Mouse (Mus musculus): Measurements from ENCODE around the gene Chsy1. TPM values are rescaled to one million over a fixed set of nuclear protein-coding genes. Genes with fewer than 3 reads are reported as not detected.

The Chsy1 gene
- polyA plus RNA-seq, 1 experiment from 2014 or later, result 29.3 TPM

DNA sequence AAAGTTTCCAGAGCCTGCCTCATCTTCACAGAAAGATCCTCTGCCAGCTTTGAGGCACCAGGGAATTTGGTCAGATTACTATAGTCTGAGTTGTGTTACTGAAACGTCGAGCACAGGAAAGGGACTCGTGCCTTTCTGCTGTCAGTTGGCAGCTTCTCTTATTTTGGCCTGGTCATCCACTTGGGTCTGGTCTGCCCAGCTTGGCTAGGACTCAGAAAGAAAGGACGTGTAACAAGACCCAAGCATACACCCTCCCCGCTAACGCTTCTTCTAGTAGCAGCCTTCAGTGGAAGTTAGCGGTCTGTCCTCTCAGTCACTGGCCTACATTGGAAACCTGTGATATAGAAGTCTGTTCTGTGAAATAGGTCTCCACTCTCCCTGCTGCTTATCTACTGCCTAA, 24.8 kb upstream of the Chsy1 start:
- no peak for ATAC-seq (ENCODE audit: insufficient number of reproducible peaks, insufficient read depth, low FRiP score, low read depth)
- Histone ChIP-seq H3K36me3 (ENCODE audit: control insufficient read depth, insufficient read depth, low read length) (peaks cover 71% of the 10 kb centered on the region), H3K4me3 (ENCODE audit: low read depth, low read length) (no peak overlapping the region), H3K9me3 (ENCODE audit: control insufficient read depth, low read depth, low read length) (no peaks in the 10 kb centered on the region), H3K27ac (ENCODE audit: low read length) (no peak overlapping the region), H3K9ac (replicated peaks; ENCODE audit: low read depth, low read length) (no peak overlapping the region), H3K4me1 (ENCODE audit: control insufficient read depth, insufficient read depth, low read length) (peaks cover 6% of the 10 kb centered on the region; the same call in 1 of the 2 replicates), H3K27me3 (ENCODE audit: control insufficient read depth, insufficient read depth, low read length) (no peaks in the 10 kb centered on the region), H3K4me2 (replicated peaks; ENCODE audit: low read depth, low read length) (no peak overlapping the region)
- WGBS, result 81% methylated on average over 7 of the region's 7 CpGs

DNA sequence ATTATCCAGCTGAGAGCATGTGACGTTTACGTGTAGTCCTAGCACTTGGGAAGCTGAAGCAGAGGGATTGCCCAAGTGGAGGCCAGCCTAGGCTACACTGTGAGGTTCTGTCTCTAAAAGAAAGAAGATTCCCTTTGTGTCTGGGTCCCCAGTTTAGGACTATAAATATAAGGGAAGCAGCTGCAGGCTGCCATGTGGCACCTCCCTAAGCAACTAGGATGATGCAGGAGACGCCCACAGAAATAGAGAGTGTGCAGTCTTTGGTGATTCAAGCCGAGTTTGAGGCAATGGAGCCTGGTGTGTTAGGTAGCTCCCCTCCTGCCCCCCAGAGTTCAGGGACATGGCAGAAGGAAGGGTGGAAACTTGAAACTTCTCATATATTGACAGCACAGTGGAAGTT, 21.7 kb upstream of the Chsy1 start:
- Histone ChIP-seq H3K27me3 (ENCODE audit: control insufficient read depth, insufficient read depth, low read length) (no peaks in the 10 kb centered on the region), H3K9me3 (ENCODE audit: control insufficient read depth, low read depth, low read length) (no peaks in the 10 kb centered on the region), H3K27ac (ENCODE audit: low read length) (no peak overlapping the region), H3K4me3 (ENCODE audit: low read depth, low read length) (no peak overlapping the region), H3K4me2 (replicated peaks; ENCODE audit: low read depth, low read length) (no peak overlapping the region), H3K9ac (replicated peaks; ENCODE audit: low read depth, low read length) (no peak overlapping the region), H3K4me1 (ENCODE audit: control insufficient read depth, insufficient read depth, low read length) (no peaks in the 10 kb centered on the region), H3K36me3 (ENCODE audit: control insufficient read depth, insufficient read depth, low read length) (peaks cover 83% of the 10 kb centered on the region)
- no peak for ATAC-seq (ENCODE audit: insufficient number of reproducible peaks, insufficient read depth, low FRiP score, low read depth)
- 86% methylated on average over 4 of the region's 4 CpGs for WGBS

DNA sequence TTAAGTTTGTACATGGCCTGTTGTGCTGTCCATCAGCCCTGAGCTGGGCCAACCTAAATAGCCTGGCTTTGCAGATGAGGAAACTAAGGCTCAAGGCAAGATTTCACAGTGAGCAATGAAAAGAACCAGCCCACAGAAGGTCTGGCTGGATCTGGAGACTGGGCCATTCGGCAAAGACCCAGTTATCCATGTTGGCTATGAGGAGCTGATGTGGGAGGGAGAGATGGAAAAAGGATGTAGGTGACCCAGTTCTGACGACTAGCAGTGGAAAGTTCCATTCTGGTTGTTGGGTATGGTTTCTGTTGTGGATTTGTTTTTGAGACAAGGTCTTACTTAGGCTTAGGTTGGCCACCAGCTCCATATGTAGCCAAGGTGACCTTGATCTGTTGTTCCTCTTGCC, 21.2 kb upstream of the Chsy1 start:
- Histone ChIP-seq H3K4me3 (ENCODE audit: low read depth, low read length) (no peak overlapping the region), H3K9ac (replicated peaks; ENCODE audit: low read depth, low read length) (no peak overlapping the region), H3K27ac (ENCODE audit: low read length) (no peak overlapping the region), H3K36me3 (ENCODE audit: control insufficient read depth, insufficient read depth, low read length) (peaks cover 78% of the 10 kb centered on the region), H3K9me3 (ENCODE audit: control insufficient read depth, low read depth, low read length) (no peaks in the 10 kb centered on the region), H3K27me3 (ENCODE audit: control insufficient read depth, insufficient read depth, low read length) (no peaks in the 10 kb centered on the region), H3K4me1 (ENCODE audit: control insufficient read depth, insufficient read depth, low read length) (no peaks in the 10 kb centered on the region), H3K4me2 (replicated peaks; ENCODE audit: low read depth, low read length) (no peak overlapping the region)
- ATAC-seq (ENCODE audit: insufficient number of reproducible peaks, insufficient read depth, low FRiP score, low read depth), result no peak
- WGBS, result 91% methylated on average over 2 of the region's 2 CpGs

DNA sequence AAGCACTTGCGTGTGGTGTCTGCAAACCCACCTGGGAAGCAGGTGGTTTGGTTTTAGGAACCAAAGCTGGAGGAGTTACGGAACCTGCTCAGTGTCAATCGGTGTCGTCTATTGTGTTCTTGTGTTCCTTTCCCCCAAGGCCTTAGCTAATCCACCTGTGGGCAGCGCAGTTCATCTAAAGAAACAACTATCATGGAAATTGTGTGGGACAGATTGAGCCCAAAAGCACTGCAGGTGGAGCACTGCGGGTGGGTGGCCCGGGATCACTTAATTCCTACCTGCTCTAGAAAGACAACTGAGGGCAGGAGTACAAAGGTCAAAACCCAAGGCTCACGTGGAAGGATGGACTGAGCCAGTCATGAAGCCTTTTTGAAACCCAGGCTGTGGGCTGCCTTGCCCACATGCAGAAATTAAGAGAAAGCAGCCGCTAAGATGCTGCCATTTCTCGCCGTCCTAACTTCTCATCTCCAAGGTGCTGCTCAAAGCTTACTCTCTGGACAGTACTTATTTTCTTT, 18.6 kb upstream of the Chsy1 start:
- no peak overlapping the region for H3K9ac ChIP-seq (replicated peaks; ENCODE audit: low read depth, low read length)
- no peak overlapping the region for H3K4me2 ChIP-seq (replicated peaks; ENCODE audit: low read depth, low read length)
- H3K27me3 ChIP-seq (ENCODE audit: control insufficient read depth, insufficient read depth, low read length), result no peaks in the 10 kb centered on the region
- 87% methylated on average over 11 of the region's 11 CpGs for WGBS
- H3K27ac ChIP-seq (ENCODE audit: low read length), result no peak overlapping the region
- ATAC-seq (ENCODE audit: insufficient number of reproducible peaks, insufficient read depth, low FRiP score, low read depth), result no peak
- H3K4me3 ChIP-seq (ENCODE audit: low read depth, low read length), result no peak overlapping the region
- no peaks in the 10 kb centered on the region for H3K4me1 ChIP-seq (ENCODE audit: control insufficient read depth, insufficient read depth, low read length)
- peaks cover 53% of the 10 kb centered on the region for H3K36me3 ChIP-seq (ENCODE audit: control insufficient read depth, insufficient read depth, low read length)
- H3K9me3 ChIP-seq (ENCODE audit: control insufficient read depth, low read depth, low read length), result no peaks in the 10 kb centered on the region

DNA sequence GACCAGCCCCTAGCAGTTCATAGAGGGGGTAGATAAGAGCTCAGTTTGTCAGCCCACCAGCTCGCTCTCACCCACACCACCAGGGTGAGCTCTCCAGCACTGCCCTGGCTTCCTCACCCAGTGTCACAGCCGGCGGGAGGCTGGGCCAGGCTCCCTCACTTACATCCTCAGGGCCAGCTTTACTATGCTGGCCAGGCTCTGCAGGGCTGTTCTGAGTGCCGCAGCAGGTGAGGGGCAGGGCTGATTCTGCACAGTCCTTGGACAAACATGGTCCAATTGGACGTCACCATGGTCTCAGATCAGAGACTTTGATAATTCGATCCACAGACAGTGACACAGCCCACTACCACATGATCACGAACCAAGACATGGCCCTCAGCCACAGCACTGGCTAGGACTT, 17.8 kb upstream of the Chsy1 start:
- Histone ChIP-seq H3K27ac (ENCODE audit: low read length) (no peak overlapping the region), H3K4me1 (ENCODE audit: control insufficient read depth, insufficient read depth, low read length) (no peaks in the 10 kb centered on the region), H3K36me3 (ENCODE audit: control insufficient read depth, insufficient read depth, low read length) (peaks cover 48% of the 10 kb centered on the region), H3K27me3 (ENCODE audit: control insufficient read depth, insufficient read depth, low read length) (no peaks in the 10 kb centered on the region), H3K4me3 (ENCODE audit: low read depth, low read length) (no peak overlapping the region), H3K9me3 (ENCODE audit: control insufficient read depth, low read depth, low read length) (no peaks in the 10 kb centered on the region), H3K4me2 (replicated peaks; ENCODE audit: low read depth, low read length) (no peak overlapping the region), H3K9ac (replicated peaks; ENCODE audit: low read depth, low read length) (no peak overlapping the region)
- WGBS, result 84% methylated on average over 7 of the region's 7 CpGs
- ATAC-seq (ENCODE audit: insufficient number of reproducible peaks, insufficient read depth, low FRiP score, low read depth), result no peak

DNA sequence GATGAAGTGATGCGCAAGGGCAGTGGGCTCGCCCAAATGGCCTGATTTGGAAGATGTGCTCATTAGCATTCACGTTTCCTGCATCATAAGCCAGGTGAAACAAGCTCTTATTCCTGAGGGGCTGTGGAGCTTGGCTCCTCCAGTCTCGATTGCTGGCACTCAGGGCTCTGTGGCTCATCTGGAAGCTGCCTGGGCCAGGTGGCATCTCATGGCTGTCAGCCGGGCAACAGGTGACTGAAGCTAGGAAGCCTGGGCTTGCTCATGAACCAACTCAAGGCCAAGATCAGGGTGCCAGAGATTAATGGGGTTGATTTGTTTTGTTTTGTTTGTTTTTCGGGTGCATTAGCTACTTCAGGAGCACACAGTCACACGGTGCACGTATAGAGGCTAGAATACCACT, 16.7 kb upstream of the Chsy1 start:
- no peak overlapping the region for H3K9ac ChIP-seq (replicated peaks; ENCODE audit: low read depth, low read length)
- H3K4me2 ChIP-seq (replicated peaks; ENCODE audit: low read depth, low read length), result no peak overlapping the region
- H3K4me3 ChIP-seq (ENCODE audit: low read depth, low read length), result no peak overlapping the region
- no peaks in the 10 kb centered on the region for H3K4me1 ChIP-seq (ENCODE audit: control insufficient read depth, insufficient read depth, low read length)
- H3K27ac ChIP-seq (ENCODE audit: low read length), result no peak overlapping the region
- H3K9me3 ChIP-seq (ENCODE audit: control insufficient read depth, low read depth, low read length), result no peaks in the 10 kb centered on the region
- 84% methylated on average over 8 of the region's 8 CpGs for WGBS
- H3K27me3 ChIP-seq (ENCODE audit: control insufficient read depth, insufficient read depth, low read length), result no peaks in the 10 kb centered on the region
- no peak for ATAC-seq (ENCODE audit: insufficient number of reproducible peaks, insufficient read depth, low FRiP score, low read depth)
- H3K36me3 ChIP-seq (ENCODE audit: control insufficient read depth, insufficient read depth, low read length), result peaks cover 38% of the 10 kb centered on the region

DNA sequence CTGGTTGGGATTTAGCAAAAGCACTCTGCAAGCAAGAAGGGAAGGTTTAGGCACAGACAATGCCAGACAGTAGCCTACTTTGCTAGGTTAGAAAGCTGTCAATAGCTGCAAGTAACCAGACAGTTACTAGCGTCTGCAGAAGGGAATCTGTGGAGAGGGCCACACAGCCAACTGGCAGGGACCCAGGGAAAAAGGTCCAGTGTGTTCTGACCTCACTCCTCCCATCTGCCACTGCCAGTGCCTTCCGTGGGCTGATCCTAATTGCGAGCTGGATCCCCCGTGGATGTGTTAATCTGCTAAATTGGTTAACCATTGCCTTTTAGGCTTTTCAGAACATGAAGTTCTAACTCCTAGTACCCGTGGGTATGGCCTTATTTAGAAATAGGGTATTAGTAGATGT, 15.2 kb upstream of the Chsy1 start:
- Histone ChIP-seq H3K27me3 (ENCODE audit: control insufficient read depth, insufficient read depth, low read length) (no peaks in the 10 kb centered on the region), H3K4me3 (ENCODE audit: low read depth, low read length) (no peak overlapping the region), H3K27ac (ENCODE audit: low read length) (no peak overlapping the region), H3K36me3 (ENCODE audit: control insufficient read depth, insufficient read depth, low read length) (peaks cover 23% of the 10 kb centered on the region), H3K9me3 (ENCODE audit: control insufficient read depth, low read depth, low read length) (no peaks in the 10 kb centered on the region), H3K4me1 (ENCODE audit: control insufficient read depth, insufficient read depth, low read length) (no peaks in the 10 kb centered on the region), H3K9ac (replicated peaks; ENCODE audit: low read depth, low read length) (no peak overlapping the region), H3K4me2 (replicated peaks; ENCODE audit: low read depth, low read length) (no peak overlapping the region)
- no peak for ATAC-seq (ENCODE audit: insufficient number of reproducible peaks, insufficient read depth, low FRiP score, low read depth)
- 70% methylated on average over 5 of the region's 5 CpGs for WGBS

DNA sequence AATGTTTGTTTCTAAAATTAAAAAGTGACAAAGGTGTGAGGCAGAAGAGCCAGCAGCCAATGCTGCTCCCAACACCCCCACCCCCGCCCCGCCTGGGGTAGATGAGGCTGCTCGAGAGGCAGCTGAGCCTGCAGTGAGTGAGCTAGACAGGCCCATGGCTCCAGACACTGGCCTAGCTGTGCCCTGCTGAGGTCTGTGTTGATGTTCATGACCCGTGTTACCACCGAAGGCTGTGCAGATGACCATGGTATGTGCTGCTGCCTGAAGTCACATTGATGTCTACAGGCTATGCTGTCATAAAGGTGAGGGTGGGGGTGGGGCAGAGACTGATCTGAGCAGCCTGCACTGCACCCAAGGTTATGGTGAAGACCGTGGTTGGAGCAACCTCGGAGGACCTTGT, 10.5 kb upstream of the Chsy1 start:
- Histone ChIP-seq H3K4me2 (replicated peaks; ENCODE audit: low read depth, low read length) (no peak overlapping the region), H3K9me3 (ENCODE audit: control insufficient read depth, low read depth, low read length) (no peaks in the 10 kb centered on the region), H3K27me3 (ENCODE audit: control insufficient read depth, insufficient read depth, low read length) (no peaks in the 10 kb centered on the region), H3K27ac (ENCODE audit: low read length) (no peak overlapping the region), H3K4me1 (ENCODE audit: control insufficient read depth, insufficient read depth, low read length) (no peaks in the 10 kb centered on the region), H3K4me3 (ENCODE audit: low read depth, low read length) (no peak overlapping the region), H3K9ac (replicated peaks; ENCODE audit: low read depth, low read length) (no peak overlapping the region), H3K36me3 (ENCODE audit: control insufficient read depth, insufficient read depth, low read length) (no peaks in the 10 kb centered on the region)
- 85% methylated on average over 7 of the region's 7 CpGs for WGBS
- ATAC-seq (ENCODE audit: insufficient number of reproducible peaks, insufficient read depth, low FRiP score, low read depth), result no peak

DNA sequence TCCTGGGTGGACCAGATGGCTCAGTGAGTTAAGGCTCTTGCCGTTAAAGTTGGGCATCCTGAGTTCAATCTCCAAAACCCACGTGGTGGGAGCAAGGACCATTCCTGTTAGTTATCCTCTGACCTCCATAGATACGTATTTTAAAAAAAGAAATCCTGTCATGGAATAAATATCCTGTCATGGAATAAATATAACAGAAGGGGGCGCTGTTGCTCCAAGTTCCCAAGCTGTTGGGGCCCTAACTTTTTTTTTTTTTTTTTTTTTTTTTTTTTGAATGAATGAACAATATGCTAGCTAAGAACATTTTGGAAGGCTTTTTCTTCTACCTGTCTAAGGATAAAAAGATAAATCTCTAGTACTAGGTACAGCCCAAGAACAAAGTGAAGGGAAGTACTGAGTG, 7.4 kb upstream of the Chsy1 start:
- H3K4me1 ChIP-seq (ENCODE audit: control insufficient read depth, insufficient read depth, low read length), result peaks cover 7% of the 10 kb centered on the region
- no peak overlapping the region for H3K27ac ChIP-seq (ENCODE audit: low read length)
- no peak overlapping the region for H3K4me3 ChIP-seq (ENCODE audit: low read depth, low read length)
- no peaks in the 10 kb centered on the region for H3K9me3 ChIP-seq (ENCODE audit: control insufficient read depth, low read depth, low read length)
- H3K27me3 ChIP-seq (ENCODE audit: control insufficient read depth, insufficient read depth, low read length), result no peaks in the 10 kb centered on the region
- no peaks in the 10 kb centered on the region for H3K36me3 ChIP-seq (ENCODE audit: control insufficient read depth, insufficient read depth, low read length)
- 5% methylated on average over 4 of the region's 4 CpGs for WGBS
- no peak for ATAC-seq (ENCODE audit: insufficient number of reproducible peaks, insufficient read depth, low FRiP score, low read depth)
- no peak overlapping the region for H3K4me2 ChIP-seq (replicated peaks; ENCODE audit: low read depth, low read length)
- no peak overlapping the region for H3K9ac ChIP-seq (replicated peaks; ENCODE audit: low read depth, low read length)

All from stomach, embryonic 14.5 days (tissue).